Mouse (Mus musculus): ENCODE results near the gene Vps11.

- TF ChIP-seq CTCF (IDR thresholded peaks at IDR 0.05) (no peak), POLR2A (IDR thresholded peaks at IDR 0.05; ENCODE audit: insufficient read depth, low read depth, low read length) (peak; percentile 79)
Measured at GRCm38 (mm10) chr9:44326371-44327063, 35.0 kb downstream of the Vps11 start.

Data from heart, adult 2 months (tissue).